Mouse (Mus musculus) cerebellum, adult (tissue): ENCODE measurements around the gene Myo1e.

Source experiments
- ATAC-seq: cut with Nextera tagmentation; 2 replicates; pipeline ENCODE4 v1.9.2; 2017; ENCODE audit warnings: mild to moderate bottlenecking, moderate library complexity, mixed read lengths; ENCODE audit not compliant: insufficient number of reproducible peaks, low FRiP score, low TSS enrichment

The Myo1e gene

DNA sequence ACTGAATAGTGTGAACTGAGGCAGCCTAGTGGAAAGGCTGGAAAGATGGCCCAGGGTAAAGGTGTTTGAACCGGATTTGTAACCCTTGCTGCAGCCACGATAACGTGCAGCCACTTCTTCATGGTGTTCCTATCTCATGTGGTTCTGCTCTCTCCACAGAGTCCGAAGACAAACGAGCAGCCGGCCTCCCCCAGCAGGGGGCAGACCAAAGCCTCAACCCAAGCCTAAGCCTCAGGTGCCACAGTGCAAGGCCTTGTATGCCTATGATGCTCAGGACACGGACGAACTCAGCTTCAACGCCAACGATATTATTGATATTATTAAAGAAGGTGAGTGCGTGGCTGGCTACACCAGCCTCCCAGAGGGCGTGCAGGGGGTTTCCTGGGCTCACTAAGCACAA is 188.5 kb downstream of the Myo1e start:
- no peak for ATAC-seq

DNA sequence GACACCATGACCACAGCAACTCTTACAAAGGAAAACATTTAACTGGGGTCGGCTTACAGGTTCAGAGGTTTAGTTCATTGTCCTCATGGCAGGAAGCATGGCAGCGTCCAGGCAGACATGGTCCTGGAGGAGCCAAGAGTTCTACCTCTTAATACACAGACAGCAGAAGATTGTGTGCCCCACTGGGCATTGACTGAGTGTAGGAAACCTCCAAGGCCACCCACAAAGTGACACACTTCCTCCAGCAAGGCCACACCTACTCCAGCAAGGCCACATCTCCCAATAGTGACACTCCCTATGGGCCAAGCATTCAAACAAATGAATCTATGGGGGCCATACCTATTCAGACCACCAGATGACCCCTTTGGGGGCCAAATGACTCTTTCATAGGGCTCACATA is 188.9 kb downstream of the Myo1e start:
- ATAC-seq: no peak

DNA sequence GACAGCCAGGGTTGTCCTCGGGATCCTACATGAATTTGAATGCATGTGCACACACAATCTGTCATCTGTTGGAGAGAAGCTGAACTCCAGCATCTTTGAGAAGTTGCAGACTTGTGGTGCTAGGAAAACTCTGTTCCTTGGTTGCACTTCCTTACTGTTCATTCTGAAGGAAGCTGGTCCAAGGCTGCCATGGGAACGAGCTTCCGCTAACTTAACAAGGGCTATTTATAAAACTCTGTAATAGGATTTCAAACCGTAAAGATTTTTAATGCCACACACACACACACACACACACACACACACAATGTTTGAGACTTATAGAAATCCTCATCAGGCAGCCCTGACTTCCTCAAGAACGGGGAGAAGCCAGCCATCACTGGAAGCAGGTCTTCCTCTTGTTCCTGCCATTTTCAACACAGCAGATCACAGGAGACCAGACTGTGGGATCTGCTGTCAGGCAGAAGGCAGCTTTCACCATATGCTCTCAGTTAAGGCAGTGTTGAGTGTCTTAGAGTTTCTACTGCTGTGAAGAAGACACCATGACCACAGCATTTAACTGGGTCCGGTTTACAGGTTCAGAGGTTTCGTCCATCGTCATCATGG is 194.9 kb downstream of the Myo1e start:
- no peak for ATAC-seq

DNA sequence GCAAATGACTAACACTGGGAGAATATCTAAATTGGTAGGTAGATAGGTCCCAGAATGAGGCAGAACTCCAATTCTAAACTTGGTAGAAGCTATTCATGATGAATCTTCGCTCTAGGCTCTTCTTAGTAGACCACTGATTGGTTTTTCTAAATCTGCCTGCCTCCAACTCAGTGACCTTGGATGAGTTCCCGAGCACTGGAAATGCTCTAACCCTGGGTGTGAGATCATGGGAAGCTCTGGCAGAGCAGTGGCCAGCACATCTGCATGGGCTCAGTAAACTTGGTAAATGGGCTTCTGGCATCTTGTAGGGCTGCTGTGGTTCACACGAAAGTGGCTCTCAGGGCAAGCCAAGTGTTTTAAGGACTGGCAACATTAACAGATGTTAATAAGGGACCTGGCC is 199.4 kb downstream of the Myo1e start:
- no peak for ATAC-seq

DNA sequence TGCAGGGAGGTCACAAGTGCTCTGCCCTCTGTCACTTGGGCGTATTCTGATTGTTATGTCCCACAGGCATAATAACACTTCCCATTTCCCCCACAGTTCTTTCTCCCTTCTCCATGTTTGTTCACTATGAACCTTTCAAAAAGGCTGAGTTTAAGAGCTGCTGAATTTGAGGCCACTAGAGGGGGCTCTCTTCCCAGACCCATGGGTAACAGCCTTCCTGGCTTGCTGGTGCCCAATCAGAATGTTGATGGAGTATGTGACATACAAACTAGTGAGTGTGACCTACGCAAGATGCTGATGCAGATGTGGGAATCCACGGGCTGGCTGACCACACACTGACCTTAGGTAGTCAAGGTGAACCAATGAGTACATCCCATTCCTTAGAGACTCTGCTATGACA is 201.6 kb downstream of the Myo1e start:
- ATAC-seq: no peak

DNA sequence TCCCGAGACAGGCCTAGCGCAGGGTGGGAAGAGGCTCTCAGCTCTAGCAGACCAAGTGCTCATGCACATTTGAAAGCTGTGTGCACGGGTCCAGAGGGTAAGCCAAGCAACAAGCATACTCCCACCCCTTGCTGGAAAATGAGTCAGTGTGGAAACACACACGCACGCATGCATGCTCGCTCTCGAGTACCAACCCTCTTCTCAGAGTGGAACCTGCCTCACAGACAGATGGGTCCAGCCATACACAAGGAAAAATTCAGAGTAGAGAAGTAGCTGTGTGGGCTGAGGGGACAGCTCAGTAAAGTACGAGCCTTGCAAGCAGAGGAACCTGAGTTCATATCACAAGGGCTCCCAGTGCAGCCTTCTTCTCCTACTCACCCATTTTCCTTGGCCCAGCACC is 202.6 kb downstream of the Myo1e start:
- no peak for ATAC-seq

DNA sequence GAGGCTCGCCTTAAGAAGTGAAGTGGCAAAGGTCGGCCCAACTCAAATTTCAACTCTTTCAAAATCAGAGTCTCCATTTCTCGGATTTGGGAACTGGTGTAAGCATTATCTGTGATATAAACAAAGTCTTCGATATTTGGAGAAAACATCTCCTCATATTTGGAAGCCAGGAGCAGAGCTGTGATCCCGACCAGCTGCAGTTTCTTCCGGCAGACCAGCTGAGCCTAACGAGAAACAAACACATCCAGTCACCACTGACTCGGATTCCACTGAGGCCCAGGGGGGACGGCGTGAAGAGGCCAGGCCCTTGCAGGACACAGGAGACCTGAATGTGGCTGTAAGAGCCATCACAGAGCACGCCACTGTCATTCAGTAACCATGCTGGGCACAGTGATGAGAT is 203.5 kb downstream of the Myo1e start:
- no peak for ATAC-seq

DNA sequence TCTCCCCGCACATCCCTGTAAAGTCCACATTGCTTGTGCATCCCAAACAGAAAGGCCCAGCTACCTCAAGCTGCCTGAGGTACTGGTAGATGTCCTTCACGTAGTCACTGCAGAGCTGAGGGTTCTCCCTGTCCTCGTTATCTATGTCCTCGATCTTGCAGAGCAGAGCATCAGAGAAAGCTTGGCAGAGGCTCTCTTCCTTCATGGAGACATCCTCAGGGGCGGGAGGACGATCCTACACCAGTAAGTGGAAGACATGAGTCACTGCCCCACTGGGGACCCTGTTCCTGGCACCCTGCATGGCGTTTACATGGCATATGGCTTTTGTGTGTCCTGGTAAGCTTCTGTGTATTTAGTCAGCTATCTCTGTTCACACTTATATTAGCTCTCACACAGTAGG is 205.9 kb downstream of the Myo1e start:
- ATAC-seq: no peak

DNA sequence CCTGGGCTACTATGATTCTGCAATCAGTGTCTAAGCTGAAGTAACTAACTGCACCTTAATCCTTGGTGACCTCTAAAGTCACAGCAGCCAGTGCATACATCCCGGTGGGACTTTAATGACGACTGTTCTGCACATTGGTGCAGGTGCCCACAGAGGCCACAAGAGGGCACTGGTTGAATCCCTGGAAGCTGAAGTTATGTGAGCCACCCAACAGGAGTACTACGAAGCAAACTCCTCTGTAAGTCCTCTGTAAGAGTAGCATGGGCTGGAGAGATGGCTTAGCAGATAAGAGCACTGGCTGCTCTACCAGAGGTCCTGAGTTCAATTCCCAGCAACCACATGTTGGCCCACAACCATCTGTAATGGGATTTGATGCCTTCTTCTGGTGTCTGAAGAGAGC is 209.3 kb downstream of the Myo1e start:
- no peak for ATAC-seq

DNA sequence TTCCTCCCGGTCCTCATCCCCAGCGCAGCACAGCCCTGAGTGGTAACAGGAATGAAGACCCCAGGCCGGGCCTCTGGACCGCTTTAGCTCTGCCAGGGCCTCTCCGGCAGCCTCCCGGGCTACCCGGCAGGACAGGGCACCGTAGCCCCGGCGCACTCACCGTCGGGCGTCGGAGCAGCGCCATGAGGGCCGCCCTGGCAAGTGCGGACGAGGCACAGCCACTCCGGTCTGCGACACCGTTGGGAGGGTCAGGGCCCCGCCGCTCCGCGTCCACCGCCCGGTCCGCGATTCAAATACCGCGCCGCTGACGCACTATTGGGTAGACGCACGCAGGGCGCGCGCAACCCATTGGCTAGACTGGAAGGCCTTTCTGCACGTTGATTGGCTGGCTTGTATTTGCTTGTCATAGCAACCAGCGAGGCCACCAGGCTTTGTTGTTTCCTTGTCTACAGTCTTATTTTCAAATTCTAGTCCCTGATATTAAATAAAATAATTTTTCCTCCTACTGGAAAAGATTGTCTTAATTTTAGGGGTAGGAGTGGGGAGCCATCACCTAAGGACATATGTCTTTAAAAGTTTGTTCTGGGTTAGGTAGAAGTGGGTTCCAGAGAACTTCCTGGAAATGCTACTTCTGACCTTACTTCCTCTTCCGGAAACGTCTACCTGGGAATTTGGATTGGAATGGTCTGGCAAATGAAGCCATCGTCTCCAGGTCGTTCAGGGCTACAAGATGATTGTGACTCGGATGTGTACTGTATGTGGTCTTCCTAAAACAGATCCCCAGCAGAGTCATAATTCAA is 214.3 kb downstream of the Myo1e start, which contains the start of gene Ccnb2:
Gene Ccnb2 (minus strand): TSS at position 291 of the 800 bp plus-strand sequence.
- ATAC-seq: peak; percentile 72; the same call in 1 of the 2 replicates

DNA sequence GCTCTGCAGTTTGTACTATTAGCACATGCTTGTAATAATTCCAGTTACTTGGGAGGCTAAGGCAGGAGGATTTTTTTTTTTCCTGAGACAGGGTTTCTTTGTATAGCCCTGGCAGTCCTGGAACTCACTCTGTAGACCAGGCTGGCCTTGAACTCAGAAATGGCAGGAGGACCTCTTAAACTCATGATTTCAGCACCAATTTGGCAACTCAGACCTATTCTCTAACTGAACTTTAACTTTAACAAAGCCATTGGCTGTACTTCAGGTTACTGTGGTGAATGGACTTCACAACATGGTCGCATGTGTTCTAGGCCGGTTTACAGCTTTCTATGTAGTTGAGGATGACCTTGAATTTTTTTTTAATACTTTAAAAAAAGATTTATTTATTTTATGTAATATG is 215.5 kb downstream of the Myo1e start:
- ATAC-seq: no peak

DNA sequence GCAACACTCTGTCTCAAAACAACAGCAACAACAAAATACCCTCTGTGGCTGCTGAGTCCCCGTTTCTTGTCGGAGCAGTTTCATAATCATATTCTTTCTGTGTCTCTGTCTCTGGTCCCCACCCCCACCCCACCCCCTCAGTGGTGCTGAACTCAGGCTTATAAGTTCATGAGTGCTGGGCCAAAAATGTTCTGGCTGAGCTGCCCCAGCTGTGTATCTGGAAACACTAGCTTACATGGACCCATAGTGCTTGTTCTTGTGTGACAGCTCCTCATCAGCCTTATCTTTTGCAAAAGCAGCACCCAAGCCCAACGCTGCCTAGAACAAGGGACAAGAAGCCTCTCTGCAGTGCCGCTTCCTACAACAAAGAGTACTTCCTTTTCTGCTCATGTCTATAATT is 232.8 kb downstream of the Myo1e start:
- no peak for ATAC-seq

DNA sequence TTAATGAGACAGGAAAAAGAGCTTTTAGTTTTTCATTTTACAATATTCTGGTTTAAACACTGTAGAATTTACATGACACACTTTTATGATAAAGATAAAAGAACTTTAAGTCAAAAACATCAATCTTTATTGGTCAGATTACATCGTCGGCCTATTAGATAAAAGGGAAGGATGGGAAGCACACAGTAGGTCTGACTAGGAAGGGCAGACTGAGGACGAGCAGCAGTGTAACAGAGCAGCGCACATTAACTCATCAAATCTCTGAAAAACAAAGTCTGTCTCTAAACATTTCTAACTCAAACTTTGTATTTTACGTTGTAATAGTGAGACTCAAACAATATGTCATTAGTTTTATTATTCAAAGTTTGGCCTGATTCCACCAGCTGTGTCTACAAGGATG is 241.9 kb downstream of the Myo1e start:
- ATAC-seq: no peak
